Mouse (Mus musculus): Measurements from ENCODE around the gene Amd1. TPM values are rescaled to one million over a fixed set of nuclear protein-coding genes. Genes with fewer than 3 reads are reported as not detected.
A peak's percentile ranks its signal among the peaks of the same experiment; 100 is the strongest.

Gene Amd1
- polyA plus RNA-seq, 1 experiment from 2014 or later, result 61.7 TPM

DNA sequence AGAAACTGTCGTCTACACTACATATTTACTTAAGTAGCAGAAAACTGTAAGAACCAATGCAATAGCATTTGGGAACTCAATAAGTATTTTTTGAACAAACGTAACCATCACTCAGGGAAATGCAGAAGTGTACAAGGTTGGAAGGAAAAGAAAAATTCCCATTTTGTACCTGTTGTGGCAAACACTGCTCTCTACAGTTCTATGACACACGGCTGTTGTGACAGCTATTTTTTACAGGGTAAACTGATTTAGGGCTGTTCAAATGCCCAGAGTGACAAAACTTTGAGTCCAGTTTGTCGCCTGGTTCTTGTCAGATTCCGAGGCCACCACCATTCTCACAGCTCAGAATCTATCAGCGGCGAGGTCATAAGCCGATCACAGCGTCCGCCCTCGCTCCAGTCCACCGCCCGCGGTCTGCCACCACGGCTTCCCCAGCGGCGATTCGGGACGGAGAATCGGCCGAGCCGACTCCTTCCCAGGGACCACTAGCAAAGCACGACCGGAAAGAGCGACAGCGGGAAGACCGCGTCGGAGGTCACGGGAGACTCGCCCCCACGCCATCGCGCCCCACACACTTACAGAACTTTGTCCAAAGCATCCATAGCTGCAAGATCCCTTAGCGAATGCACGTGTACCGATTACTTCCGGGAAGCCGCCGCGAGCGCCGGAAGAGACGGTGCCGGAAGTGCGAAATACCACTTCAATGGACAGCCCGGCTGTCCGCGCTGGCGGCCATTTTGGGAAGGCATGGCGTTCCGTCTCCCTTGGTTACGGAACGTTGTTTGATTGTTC, 55.4 kb downstream of the Amd1 start, which contains the start of gene Rpf2:
Gene Rpf2, minus strand, starts transcription at position 663 of the 792 bp plus-strand sequence.
- Histone ChIP-seq H3K4me2 (peak within 1 kb of the TSS; percentile 65), H3K4me3 (peak within 1 kb of the TSS; percentile 69), H3K27me3 (no peaks in the 10 kb centered on the region), H3K9me3 (no peaks in the 10 kb centered on the region), H3K9ac (peak within 1 kb of the TSS; percentile 77), H3K27ac (peak within 1 kb of the TSS; percentile 68), H3K4me1 (peaks cover 5% of the 10 kb centered on the region), H3K36me3 (peaks cover 65% of the 10 kb centered on the region)
- peak; percentile 78 for ATAC-seq (ENCODE audit: insufficient number of reproducible peaks, insufficient read depth, low FRiP score, low TSS enrichment, low read depth)
- WGBS, result under 1% methylated on average over 54 of the region's 54 CpGs

DNA sequence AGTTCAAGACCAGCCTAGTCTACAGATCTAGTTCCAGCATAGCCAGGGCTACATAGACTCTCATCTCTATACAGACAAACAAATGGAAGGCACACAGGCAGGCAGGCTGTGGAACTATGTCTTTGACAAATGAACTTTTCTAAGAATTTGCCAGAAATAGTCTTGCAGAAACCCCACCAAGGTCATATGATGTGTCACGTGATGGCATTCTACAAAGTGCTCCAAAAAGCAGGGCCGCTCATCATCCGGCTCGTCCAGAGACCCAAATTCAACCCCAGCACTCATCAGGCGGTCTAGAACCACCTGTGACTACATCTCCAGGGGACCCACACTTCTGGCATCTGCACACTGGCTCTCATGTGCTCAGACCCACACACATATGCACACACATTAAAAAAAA, 64.2 kb downstream of the Amd1 start:
- no peaks in the 10 kb centered on the region for H3K27me3 ChIP-seq
- no peaks in the 10 kb centered on the region for H3K4me1 ChIP-seq
- H3K27ac ChIP-seq, result no peak overlapping the region
- H3K4me2 ChIP-seq, result no peak overlapping the region
- no peak for ATAC-seq (ENCODE audit: insufficient number of reproducible peaks, insufficient read depth, low FRiP score, low TSS enrichment, low read depth)
- H3K9ac ChIP-seq, result no peak overlapping the region
- 94% methylated on average over 5 of the region's 5 CpGs for WGBS
- H3K36me3 ChIP-seq, result peaks cover 82% of the 10 kb centered on the region
- no peaks in the 10 kb centered on the region for H3K9me3 ChIP-seq
- no peak overlapping the region for H3K4me3 ChIP-seq

Other genes with a start within 250 kb of the Amd1 start
- 6.8 and 9.5 TPM in 2 replicates for gene Slc16a10, start 159.9 kb downstream of the Amd1 start, polyA plus RNA-seq (2015; fragmentation: Nextera tagmentation; extraction: Ambion mirVana)
- gene Rpf2, start 55.1 kb downstream of the Amd1 start, polyA plus RNA-seq (2015; fragmentation: Nextera tagmentation; extraction: Ambion mirVana), result 68.7 and 70.3 TPM in 2 replicates
- gene Gtf3c6, start 44.1 kb downstream of the Amd1 start, polyA plus RNA-seq (2015; fragmentation: Nextera tagmentation; extraction: Ambion mirVana), result 109 and 127 TPM in 2 replicates
- 12.0 and 13.1 TPM in 2 replicates for gene Cdk19, start 37.4 kb upstream of the Amd1 start, polyA plus RNA-seq (2015; fragmentation: Nextera tagmentation; extraction: Ambion mirVana)